Mouse (Mus musculus): Measurements from ENCODE around the gene Btbd11. TPM values are rescaled to one million over a fixed set of nuclear protein-coding genes. Genes with fewer than 3 reads are reported as not detected.

Gene Btbd11
- total RNA-seq, 2 experiments from 2014 or later, result 1.4 to 1.7 TPM

DNA sequence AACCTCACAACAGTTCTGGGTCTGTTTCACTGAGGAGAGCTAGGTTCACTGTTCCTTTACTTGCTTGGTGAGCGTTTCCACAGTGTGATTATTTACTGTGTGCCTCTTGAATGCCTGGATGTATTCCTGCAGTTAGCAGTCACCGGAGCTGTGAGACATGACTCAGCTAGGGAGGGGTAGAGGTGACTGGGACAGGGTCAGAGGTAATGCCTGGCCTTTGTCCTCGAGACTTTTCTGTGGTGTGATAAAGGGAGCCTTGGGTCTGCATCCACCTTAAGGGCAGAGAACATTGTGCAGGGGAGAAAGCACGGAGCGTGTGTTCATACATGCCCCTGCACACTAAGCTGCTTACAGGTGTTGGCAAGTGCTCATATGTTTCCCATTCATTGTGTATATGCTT lies 126.2 kb downstream of the Btbd11 start:
- intact Hi-C loops (cut with DNase I), result no loop called here
- no peak for DNase-seq (ENCODE audit: low spot score)

DNA sequence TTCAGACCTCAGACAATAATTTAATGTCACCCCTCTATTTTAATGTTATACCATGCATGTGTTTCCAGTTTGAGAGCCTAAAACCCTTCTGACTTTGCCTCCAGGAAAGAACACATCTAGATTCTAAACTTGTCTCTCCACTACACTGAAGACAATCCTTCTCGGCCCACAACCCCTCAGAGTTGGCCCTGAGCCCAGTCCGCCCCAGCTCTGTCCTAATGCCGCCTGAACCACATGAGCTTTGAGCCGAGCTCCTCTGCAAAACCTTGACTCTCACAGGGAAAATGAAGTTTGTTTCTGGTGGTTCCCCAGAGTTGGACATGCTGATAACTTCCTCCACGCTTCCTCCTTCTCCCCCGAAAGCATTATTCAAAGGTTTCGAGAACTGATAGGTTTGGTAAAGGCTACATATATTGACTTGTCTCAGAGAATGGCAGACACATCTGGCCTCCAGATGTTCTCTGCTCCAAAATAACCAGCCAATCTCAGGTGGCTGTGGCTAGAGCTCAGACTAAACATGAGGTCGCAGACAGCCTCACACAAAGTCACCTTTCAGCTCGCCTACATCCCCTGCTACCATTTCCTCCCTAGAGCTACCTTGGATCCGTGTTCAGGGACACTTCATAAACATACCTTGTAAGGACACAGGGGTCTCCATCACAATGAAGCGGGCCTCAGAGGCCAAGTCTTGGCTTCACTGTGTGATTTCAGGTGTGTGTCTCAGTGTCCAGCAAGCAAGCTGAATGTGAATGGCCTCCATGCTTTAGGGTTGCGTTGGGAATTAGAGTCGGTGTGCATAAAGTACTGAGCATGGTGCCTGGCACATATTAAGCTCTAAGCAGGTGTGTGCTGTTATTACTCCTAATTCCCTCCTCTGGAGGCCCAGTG lies 130.9 kb downstream of the Btbd11 start:
- no peak for DNase-seq (ENCODE audit: low spot score)
- intact Hi-C loops (cut with DNase I), result no loop called here

DNA sequence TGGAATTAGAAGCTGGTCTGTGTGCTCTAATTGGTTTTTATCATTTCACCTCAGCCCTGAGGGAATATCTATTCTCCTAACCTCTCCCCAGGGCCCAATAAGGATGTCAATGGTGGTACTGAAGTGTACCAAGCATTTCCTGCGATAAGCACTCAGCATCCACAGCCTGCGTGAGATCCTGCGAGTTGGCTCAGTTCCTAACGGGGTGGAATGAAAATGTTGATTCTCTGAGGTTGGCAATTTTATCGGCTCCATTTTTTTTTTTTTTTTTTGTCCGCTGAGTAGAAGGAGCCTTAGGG lies 131.4 kb downstream of the Btbd11 start:
- intact Hi-C loops (cut with DNase I), result no loop called here
- DNase-seq (ENCODE audit: low spot score), result no peak

DNA sequence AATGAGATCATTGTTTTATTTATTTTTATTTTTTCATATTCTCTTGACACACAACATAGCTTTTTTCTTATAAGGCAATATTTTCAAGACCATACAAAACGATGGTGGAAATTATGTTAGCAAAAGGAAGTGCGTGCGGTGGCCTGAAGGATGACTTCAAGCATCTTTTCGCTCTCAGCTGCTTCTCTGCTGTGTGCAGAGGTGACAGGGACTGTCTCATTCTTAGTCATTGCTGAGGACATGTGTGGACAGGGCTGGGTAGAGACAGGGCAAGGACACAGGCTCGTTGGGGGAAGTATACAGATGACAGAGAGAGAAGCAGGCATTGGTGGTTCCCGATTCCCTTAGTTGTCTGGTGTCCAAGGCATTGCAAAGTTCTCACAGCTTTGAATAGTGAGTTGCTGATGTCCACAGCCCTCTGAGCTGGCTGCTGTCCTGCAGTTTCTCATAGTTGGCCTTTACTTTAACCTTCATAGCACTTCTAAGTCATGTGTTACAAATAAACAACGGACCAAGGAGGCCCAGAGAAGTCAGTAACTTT lies 135.7 kb downstream of the Btbd11 start:
- intact Hi-C loops (cut with DNase I), result no loop called here
- no peak for DNase-seq (ENCODE audit: low spot score)

DNA sequence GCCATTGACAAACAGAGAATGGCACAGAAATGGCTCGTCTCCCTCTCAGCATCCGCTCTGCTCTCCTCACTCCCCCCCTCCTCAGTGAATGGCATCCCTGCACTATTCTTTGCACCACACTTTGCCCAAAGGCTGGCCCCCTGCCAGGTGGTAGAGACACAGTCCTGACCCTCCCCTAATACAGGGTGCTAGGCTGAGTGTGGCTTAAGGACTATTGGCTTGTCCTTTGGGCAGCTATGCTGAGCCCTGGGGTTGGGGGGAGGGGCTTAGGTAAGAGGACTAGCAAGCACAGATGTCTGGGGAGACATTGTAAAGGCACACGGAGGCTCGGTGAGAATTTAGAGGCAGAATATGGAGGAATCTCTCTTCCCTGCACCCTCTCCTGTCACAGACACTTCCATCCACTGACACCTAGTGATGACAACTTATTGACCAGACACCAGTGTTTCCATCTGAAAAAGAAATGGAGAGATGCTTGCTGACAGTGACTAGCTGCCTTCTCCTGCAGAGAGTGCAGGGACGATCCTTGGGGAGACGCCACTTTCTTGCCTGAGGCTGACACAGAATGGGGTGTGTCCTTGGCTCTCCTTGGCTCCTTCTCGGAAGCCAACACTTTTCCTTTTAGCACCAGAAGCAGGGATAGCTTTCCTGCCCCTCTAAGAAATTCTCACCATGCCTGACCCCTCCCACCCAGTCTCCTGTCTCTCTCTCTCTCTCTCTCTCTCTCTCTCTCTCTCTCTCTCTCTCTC lies 138.8 kb downstream of the Btbd11 start:
- intact Hi-C loops (cut with DNase I), result no loop called here
- DNase-seq (ENCODE audit: low spot score), result no peak

DNA sequence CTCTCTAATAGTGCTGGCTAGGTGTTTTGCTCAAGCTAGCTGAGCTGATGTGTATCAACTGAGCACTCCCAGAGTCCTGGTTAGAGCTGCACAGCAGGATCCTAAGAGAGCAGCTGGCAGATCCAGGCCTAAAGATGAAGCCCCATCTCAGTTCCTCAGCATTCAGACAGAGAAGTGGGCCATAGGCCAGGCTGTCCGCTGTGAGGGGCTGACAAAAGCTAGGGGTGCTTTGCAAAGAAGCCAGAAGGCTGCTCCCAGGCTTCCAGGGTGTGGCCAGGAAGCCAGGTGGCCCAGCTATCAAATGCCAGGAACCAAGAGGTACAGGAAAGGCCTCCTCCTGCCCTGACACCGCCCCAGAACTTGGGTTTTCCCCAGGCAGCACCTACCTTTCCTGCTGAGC lies 140.0 kb downstream of the Btbd11 start:
- intact Hi-C loops (cut with DNase I), result no loop called here
- no peak for DNase-seq (ENCODE audit: low spot score)

DNA sequence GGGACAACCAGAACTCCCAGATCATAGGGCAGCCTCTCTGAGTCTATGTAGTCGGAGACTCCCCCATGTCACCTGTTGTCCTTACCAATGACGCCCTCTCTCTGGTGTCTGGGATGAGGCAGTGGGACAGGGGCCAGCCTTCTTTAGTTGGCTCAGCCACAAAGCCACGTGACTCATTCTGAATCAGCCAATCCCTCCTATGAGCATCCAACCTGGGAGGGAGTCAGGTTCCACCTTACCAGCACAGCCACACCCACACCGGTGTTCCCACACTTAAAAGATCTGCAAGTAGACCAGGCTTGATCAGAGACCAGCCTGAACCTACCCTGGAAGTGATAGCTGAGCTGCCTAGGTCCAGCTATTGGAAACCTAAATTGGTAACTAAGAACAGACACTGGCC lies 141.1 kb downstream of the Btbd11 start:
- DNase-seq (ENCODE audit: low spot score), result no peak
- intact Hi-C loops (cut with DNase I), result no loop called here

DNA sequence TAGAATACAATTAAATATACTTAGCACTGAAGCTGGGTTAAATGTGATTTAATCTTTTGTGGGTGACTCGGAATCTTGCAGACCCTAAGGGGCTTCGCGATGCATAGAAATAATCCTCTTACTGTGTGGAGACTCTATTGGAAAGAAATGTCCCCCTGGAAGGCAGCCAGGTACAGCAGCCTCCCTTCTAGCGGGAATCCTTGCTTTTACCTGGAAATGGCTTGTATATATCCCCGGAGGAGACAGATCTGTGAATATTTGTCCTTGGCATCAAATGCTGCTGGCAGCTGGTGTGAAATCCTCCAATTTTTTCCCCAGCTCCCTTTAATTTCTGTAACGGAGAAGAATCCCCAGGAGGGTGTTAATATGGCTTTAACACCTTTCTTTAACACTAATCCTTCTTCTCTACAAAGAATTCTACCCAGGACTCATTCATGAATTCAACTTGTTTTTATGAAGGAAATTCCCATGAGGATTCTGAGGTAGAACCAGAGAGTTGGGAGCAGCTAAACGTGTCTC lies 146.6 kb downstream of the Btbd11 start:
- intact Hi-C loops (cut with DNase I), result no loop called here
- DNase-seq (ENCODE audit: low spot score), result no peak

DNA sequence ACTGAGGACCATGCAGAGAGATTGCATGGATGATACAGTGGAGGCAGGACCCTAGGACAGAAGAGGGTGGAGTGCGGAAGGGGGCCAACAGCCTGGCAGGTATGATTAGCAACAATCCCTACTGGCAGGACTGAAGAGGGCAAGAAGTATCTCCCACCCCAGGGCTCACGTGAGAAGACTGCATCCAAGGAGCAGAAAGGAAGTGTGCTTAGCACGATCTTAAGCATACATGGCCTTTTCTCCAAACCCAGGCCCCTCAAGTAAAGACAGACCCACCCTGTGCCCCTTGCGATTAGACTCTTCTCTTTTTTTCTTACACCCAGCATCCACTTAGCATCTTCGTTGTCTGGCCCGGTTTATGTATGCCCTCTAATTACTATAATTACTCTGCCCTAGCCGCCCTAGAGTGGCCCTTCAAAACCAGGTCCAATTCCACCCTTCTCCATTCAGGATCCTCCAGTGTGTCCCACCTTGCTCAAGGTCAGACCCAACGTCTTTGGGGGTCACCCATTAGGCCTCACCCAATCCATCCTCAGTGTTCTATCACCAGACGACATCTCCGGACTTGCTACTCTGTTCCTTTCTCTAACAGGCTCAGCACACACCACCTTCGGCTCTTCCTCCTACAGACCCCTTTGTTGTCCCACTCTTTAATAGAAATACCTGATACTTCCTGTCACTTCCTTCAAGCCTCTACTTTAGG lies 151.6 kb downstream of the Btbd11 start:
- DNase-seq (ENCODE audit: low spot score), result no peak
- intact Hi-C loops (cut with DNase I), result no loop called here

DNA sequence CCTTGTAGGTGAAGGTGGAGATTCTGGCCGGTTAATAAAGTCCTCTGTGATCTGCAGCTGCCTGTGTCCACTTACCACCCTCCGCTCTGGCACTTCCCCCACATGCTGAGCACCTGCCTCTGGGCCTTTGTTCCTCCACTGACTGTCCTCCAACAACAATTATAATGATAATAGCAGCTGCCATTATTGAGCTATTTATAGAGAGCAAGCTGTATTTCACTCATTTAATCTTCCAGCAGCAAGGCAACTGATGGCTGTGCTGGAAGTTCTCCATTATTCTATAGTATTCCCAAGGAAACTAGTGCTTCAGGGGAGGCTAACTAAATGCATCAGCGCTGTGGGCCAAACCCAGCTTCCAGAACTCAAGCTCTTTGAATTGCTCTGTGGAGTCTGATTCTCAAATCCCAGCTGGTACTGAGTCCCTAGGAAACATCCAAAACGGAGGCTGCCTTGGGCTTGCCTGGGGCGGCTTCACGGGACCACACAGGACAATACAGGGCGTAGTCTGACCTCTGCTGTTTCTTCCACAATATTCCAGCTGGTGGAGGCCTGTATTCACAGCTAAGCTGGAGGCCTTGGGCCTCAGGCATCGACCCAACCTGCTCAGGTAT lies 153.0 kb downstream of the Btbd11 start:
- intact Hi-C loops (cut with DNase I), result no loop called here

DNA sequence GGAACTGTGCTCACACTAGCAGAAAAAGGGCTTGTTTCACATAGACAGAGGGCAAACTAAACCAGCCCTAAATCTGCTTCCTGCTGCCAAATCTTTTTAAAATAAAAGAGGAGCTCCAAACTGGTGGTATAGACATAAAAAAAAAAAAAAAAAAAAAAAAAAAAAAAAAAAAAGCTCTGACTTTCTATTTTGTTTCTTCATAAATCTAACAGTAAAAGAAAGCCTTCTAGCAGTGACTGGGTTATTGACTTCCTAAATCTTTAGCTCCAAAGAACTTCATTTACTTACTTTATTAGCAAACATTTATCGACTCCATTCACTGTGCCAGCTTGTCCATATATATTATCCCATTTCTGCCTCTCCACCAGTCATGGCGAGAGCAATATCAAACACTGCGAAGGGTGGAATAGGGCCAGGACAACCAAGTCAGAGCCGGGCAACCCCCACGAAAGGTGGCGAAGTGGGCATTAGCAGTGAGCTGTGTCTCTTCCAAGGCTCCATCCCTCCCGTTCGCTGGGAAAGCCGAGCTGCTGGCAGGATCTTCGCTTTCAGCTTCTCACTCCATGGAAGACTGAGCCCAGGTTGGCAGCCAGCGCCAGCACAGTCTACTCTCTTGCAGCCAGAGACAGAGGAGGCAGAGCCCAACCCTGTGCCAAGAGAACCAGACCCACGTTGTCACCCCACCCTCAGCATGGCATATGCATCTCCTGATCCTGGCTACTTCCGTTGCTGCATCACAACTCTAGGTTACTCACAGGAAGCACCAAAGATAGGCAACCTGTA lies 153.9 kb downstream of the Btbd11 start:
- intact Hi-C loops (cut with DNase I), result no loop called here
- DNase-seq (ENCODE audit: low spot score), result no peak

More for the DNA sequence above, 153.0 kb downstream of the Btbd11 start:
- no peak for DNase-seq (ENCODE audit: low spot score)

DNA sequence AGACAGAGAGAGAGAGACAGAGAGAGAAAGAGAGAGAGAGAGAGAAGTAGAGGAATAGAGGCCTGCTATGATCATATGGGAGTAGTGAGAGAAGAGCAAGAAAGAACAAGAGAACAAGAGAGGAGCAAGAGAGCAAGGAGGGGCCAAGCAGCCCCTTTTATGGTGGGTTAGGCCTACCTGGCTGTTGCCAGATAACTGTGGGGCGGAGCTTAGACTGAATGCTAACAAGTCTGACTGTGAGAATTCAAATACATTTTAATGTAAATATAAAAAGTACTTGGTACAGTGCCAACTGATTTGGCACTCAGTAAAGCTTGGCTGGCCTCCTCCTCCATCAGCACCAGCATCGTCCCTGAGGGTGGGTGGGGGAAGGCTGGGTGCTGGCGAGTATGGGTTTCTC lies 154.9 kb downstream of the Btbd11 start:
- intact Hi-C loops (cut with DNase I), result no loop called here
- no peak for DNase-seq (ENCODE audit: low spot score)

DNA sequence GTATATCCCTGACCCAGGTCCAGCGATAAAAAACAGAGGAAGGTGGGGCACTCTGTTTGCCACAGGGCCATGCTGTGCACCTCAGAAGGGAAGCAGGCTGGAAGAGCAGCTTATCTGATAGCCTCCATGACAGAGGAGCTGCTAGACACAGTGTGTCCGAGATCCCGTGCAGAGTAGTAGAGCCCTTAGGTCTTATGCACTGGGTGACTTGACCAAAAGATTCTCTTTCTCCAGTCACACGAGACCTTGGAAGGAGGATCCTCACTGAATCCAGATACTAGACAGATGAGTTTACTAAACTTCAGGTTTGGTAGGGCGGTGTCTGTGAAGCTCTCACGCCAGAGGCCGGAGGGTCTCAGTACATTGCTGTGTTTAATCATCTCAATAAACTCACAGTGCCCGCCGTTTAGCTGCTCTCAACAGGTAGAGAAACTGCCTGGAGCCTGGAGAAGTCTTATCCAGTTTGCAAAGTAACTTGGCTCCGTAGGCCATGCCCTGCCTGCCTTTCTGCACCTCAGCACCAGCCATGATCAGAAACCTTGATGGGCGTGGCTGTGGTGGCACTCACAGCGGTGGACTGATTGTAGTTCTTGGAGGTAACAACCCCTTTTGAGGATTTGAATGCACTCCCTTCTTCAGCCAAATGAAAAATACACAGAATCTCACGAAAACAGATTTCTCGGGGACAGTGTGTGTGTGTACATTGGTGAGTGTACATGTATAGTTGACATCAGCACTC lies 155.4 kb downstream of the Btbd11 start:
- intact Hi-C loops (cut with DNase I), result no loop called here
- no peak for DNase-seq (ENCODE audit: low spot score)

DNA sequence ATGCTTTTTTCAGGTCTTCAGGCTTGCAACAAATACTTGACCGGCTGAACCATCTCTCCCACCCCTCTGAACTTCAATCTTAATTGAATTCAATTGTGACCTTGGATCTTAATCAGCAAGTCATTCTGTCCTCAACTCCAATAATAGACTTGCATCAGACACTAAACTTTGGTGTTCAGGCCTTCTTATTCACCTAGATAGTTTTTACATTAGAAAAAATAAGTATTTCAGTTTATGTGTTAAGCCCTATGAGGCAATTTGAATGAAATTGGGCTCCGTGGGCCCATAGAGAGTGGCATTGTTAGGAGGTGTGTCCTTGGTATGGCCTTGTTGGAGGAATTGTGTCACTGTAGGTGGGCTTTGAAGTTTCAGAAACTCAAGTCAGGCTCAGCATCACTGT lies 156.7 kb downstream of the Btbd11 start:
- no peak for DNase-seq (ENCODE audit: low spot score)
- intact Hi-C loops (cut with DNase I), result no loop called here

DNA sequence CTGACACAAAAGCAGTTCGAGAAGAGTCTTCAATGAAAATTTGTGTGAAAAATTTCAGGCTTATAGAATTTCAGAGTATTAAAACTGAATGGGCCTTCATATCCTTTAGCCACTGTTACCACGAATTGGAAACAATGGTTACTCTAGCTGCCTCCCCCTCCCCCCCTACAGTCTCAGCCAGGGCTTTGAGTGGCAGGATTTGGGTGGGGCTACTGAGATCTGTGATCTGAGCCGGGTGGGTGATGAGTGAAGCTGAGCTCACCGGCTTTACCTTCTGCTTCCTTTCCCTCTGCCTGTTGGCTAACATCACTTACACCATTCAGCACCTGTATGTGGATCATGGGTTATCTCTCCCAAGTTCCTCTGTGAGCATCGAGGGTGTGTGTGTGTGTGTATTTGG lies 158.4 kb downstream of the Btbd11 start:
- intact Hi-C loops (cut with DNase I), result no loop called here
- no peak for DNase-seq (ENCODE audit: low spot score)

DNA sequence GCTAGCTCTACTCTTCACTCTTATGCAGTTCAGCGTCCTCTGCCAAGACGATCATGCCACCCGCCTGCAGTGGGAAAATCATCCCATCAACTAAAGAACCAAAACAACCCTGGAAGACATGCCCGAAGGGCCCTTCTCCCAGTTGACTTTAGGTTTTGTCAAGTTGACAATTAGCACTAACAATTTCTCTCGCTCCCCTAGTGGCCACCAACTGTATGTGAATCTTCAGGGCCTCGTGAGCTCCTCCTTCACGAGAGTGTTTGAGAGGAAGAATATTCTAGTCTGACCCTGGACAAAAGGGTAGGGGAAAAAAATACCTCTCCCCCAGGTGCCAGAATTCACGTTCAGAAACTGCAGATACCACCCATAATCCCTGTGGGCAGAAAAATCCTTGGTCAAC lies 168.6 kb downstream of the Btbd11 start:
- no peak for DNase-seq (ENCODE audit: low spot score)
- intact Hi-C loops (cut with DNase I), result no loop called here

DNA sequence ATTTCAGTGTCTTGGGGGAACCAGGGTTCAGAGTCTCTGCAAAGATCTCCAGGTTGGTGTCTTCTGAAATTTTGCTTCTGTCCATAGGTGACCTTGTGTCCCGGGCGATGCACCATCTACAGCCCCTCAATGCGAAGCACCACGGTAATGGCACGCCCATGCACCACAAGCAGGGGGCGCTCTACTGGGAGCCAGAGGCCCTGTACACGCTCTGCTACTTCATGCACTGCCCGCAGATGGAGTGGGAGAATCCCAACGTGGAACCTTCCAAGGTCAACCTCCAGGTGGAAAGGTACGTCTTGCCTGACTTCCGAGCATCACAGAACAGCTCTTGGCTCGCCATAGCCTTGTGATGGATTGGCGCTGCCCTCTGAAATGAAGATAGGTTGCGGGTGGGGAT lies 174.8 kb downstream of the Btbd11 start:
- DNase-seq (ENCODE audit: low spot score), result no peak
- intact Hi-C loops (cut with DNase I), result no loop called here

DNA sequence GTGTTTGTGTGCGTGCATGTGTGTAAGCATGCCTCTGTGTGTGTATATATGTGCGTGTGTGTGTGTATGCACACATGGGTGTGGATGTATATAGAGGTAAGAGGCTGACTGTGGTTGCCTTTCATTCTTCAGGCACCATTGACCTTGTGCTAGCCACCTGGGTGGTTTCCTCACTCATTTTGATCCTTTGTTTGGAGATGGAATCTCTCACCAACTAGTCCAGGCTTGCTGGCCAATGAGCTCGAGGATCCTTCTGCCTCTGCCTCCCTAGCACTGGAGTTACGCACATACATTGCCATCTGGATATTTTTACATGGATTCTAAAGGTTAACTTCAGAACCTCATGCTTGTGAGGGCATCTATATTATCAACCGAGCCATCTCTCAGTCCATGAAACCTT lies 184.8 kb downstream of the Btbd11 start:
- no peak for DNase-seq (ENCODE audit: low spot score)
- intact Hi-C loops (cut with DNase I), result no loop called here

DNA sequence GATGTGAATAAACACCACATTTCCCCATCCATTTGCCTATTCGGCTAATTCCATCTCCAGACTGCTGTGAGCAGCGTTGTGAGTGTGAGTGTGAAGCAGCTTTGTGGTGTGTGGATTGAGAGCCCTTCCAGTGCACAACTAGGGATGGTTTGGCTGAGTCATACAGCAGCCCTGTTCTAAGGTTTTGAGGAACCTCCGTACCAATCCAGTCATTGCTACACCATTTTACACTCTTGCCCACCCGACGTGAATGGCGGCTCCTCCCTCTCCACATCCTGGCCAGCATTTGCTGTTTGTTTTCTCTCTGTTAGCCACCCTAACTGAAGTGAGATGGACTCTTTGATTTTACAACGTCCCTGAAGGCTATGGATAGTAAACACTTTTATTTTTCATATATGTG lies 186.0 kb downstream of the Btbd11 start:
- DNase-seq (ENCODE audit: low spot score), result no peak
- intact Hi-C loops (cut with DNase I), result no loop called here

Data from heart, postnatal 25 days (tissue).